Mouse (Mus musculus): ENCODE measurements at regions not wholly inside any gene's neighbourhood (a gene's known extent, or its start where the extent isn't known, plus 50 kb on each side); places are given as distances from the start of the nearest gene placed in this dataset.

GRCm38 (mm10) chr3:91416137-91416536 lies 325.5 kb upstream of the 9130204L05Rik start:
- DNase-seq: peak; percentile 6 to 63

All from kidney, adult 8-10 months (tissue).